Mouse (Mus musculus) naive thymus-derived CD4-positive, alpha-beta T cell, adult 2 months (primary cell): Measurements from ENCODE around the gene Tbx15.

Source experiments
- DNase-seq: peaks from one replicate; pipeline ENCODE4 v3.0.0-alpha.2; 2011; ENCODE audit warnings: low read depth

Gene Tbx15

DNA sequence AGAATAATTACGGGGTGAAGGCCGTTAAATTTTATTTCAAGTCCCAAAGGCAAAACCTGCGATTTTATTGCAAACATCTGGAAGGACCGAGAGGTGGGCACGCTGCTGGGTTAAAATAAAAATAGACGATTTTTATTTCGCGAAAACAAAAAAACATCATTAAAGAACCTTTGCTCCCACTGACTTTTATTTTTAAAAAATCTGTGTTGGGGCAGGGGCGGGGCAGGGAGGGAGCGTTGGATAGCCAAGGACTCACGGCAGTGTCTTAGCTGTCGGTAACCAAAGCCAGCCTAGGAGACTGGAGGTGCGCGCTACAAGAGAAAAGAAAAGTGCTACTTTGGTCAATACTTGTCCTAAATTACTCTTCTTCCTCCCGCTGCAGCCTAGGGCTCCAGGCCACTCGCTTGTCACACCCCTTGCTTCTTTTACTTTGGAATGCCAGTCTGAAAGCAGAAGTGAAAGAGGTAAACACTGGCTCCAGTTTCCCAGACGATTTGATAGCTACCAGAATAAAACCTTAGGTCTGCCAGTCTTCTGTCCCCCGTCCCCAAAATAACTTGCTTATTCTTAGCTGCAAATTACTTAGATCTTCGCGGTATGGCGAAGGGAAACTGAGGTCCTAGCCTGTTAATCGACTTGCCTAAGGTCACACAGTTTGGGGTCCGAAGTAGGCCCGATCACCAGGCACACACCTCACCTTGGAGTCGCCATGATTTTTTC, 8.8 kb downstream of the Tbx15 start:
- no peak for DNase-seq

DNA sequence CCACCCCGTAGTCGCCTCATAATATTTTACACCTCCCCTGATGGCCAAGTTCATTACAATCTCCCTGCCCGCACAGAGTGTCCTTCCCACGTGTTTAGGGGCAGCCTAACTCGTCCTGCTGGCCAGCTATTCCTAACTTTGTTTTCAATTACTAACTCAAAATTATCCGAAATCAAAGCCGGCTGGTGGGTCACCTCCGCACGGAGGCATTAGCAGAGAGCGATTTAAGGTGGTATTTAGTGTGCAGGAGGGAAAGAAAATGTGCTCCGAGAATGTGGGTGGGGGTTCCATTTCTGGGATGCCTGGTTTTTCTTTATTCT, 9.3 kb downstream of the Tbx15 start:
- DNase-seq = no peak

DNA sequence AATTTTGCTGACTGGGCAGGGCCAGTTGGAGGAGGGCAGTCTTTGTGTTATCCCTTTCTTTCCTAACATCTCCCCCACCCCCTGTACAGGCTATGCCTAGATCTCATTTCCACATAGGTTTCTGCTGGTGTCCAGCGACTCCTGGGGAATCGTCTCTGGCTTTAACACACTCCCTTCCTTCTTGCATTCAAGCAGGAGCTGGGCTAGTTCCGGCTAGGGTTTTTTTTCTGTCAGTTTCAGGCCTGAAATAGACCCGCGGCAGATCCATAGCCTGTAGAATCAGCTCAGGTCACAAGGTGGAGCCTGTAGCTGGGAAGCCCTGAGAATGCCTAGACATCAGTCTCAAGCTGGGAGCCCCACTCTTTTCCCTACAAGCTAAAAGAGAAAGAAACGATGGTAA, 9.7 kb downstream of the Tbx15 start:
- no peak for DNase-seq

DNA sequence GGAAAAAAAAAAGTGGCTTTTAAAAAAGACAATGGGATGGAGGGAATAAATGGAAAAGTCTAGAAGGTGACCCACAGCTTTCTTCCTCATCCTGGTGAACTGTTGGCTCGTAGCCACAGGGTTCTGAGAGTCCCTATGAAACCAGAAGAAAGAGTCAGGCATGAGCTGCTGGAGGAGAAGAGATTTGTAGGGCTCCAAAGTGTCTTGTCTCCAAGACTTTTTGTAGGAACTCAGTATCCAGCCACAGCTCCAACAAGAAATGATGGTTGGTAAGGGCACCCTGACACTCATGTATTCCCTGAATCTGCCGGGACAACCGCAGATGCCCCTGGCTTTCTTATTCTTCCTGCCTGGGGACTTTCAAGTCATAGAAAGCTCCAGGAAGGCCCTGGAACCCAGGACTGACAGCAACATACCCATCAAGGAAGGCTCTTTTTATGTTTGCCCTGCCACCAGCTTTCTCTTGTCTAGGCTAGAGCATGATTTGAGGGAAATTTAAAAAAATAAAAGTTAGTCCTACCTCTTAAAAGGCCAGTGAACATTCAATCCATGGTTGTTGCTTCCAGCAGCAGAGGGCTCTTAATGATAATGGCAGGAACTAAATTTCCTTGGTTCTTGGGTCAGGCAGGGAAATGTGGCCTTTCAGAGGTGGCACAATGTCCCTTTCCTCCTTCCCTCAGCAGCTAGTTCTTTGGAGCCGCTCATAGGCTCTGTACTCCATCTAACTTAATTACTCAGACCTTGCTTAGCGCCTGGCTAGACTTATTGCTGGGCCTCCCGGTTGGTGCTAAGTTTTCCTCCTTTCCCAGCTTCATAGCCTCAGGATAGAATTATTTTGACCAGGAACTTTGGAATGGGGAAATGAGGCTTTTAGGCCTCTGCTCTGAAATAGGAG, 11.3 kb downstream of the Tbx15 start:
- no peak for DNase-seq

DNA sequence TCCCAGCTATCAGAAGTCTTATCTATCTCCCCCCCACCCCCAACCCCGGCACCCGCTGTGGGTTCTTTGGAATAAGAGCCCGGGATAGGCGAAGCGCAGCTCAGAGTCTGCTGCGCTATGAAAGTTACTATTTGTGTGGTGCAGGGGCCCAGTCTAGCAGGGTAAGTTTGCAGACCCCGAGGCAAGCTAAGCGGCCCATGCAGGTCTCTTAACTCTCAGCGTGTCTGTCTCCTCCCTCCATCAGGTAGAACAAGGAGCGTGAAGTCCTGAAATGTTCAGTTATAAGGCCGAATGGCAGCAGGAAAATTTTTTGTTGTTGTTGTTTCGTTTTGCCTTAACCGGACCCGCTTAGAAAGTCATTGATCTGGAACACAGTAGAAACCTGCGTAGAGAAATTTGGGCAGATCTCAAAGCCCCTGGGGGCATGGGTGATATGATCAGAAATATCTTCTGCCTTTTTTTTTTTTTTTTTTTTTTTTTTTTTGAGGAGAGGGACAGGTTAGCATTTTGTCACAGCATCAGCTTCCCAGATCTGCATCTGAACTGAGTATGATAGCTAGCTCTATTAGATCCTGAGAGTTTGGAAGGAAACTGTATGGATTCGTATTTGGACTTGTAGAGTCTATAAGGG, 12.4 kb downstream of the Tbx15 start:
- no peak for DNase-seq

DNA sequence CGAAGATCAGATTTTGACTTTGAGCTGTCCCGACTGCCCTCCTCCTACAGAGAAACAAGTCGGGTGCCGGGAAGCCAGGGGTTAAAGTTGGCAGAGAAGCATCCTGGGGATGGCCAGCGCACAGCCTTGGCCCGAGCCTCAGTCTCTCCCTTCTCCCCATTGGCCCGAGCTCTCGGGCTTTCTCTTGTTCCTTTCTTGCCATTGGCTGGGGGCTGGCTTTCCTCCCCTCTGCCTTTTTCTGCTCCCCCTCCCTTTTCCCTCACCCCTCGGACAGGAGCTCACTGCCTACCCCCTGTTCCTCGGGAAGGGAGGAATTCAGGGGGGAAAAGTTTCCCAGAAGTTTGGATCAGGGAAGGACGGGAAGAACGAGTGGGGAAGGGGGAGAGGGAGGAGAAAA, 12.9 kb downstream of the Tbx15 start:
- DNase-seq = no peak

DNA sequence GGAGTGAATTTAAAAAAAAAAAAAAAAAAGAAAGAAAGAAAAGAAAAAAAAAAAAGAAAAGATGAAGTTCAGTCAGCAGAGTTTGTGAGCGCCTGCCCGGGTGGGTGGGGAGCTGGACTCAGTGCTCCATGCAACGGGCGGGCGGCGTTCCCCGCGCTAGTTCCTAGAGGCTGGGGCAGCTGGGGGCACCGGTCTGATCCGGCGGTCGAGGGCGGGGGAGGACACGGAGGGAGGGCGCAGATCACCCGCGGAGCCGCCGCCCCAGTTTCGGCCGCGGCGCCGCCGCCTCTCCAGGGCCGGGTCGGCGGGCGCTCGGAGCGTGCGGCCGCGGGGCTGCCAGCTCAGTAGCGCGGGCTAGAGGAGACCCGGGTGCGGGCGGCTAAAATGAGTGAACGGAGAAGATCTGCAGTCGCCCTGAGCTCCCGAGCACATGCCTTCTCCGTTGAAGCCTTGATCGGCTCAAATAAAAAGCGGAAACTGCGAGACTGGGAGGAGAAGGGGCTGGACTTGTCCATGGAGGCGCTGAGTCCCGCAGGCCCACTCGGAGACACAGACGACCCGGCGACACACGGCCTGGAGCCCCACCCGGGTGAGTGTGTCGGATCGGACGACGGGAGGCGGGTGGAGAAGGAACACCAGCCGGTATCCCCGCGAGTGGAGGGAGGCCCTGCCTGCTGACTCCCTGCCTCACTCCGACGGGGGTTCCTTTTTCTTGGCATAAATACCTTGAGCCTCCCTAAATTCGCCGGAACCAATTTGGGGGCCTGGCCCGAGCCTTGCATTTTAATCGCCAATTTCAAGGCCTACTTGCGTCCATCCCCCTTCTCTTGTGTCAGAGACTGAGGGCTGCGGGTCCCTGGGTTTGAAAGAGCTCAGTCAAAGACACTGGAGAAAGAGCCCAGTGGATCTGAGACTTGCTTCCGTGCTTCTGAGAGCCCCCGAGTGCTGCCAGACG, 13.6 kb downstream of the Tbx15 start:
- no peak for DNase-seq

DNA sequence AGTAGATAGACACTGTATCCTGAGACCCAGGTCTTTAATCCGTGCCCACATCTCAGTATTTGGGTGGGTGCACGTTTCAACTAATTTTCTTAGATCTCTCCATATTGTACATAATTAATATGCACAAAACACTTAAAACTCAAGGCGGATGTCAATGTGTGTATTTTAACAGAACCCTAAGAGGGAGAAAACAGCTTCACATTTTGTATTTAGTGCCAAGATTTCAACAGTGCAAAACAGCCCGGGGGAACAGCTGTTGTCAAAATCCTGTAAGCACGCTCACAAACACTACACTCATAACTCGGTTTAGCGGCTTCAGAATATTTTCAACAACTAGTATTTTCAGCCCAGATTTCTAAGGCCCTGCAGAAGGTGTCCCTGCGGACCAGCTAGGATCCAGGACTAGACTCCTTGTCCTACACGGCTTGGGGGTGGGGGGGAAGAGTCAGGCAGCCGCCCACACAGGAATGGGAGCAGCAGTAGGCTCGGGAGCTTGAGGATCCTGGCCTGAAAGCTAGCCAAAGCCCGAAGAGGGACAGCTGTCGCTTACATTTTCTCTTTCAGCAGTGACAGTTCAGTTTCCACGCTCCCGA, 14.5 kb downstream of the Tbx15 start:
- no peak for DNase-seq

DNA sequence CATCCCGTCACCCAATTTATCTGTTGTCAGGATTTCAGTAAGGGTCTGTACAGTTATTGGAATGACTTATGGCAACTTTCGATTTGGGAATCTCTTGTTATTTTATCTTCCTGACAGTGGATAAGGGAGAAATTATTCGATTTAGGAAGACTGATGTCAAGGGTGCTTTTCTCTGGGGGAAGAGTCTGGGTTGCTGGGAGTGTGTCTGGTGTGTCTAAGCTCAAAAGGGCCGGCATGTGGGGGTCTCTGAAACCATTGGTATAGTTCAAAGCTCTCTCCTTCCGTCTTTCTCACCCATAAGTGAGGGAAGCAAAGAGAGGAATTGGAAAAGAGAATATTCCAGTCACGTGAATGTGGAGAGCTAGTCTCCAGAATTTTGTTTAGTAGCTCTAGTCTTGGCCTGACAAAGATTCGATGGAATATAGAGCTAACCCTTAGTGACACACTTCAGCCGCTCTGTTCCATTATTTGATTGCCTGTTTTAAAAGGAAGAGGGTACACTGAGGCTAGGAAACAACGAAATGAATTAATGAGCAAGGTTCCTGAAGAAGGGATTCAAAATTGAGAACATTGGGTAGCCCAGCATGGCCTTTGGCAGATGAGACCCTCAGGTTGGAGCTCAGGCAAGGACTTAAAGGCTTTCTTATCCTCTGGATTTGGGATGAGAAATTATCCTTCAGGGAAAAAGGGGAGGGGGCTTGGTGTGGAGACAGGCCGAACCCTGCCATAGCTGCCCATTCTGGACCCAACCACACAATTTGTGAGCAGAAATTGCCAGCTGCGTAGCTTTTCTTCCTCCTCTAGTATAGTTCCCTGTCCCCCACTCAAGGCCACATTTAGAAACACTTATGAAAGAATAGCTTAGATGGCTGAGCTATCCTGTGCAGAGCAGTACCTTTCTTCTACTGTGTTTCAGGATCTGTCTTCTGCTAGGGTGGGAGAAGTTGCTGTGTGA, 15.5 kb downstream of the Tbx15 start:
- no peak for DNase-seq

DNA sequence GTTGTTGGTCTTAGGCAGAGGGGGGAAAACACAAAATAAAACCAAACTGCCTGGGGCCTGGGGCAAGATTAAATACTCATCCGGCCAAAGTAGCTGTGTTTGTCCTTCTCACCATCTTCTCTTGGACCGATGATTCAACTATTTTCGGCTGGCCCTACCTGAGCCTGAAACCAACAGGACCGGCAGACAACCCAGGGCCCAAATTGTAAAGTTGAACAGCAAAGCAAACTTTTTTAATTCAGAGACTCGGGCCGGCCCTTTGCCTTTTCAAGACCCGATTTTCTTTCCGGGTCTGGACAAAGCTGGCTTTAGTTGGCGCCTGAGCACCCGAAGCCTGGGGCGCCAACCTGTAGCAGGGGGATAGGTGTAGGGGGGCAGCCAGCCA, 16.2 kb downstream of the Tbx15 start:
- no peak for DNase-seq

DNA sequence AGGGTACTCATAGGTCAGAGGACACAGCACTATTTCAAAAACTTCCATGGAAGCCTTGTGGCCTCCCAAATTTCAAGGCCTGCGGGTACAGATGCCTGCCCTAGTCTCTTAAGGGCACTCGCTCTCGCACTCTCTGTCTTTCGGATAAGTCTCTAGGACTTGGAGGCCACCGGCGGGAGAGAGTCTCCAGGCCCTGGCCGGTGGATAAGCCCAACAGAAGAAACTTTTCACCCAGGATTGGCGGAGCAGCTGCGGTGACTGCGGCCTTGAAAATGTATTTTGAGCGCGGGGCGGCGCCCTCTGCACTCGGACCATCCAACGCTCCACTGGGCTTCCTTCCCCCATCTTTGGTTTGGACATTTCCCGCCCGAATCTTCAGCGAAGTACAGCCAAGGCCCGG, 16.6 kb downstream of the Tbx15 start:
- no peak for DNase-seq

DNA sequence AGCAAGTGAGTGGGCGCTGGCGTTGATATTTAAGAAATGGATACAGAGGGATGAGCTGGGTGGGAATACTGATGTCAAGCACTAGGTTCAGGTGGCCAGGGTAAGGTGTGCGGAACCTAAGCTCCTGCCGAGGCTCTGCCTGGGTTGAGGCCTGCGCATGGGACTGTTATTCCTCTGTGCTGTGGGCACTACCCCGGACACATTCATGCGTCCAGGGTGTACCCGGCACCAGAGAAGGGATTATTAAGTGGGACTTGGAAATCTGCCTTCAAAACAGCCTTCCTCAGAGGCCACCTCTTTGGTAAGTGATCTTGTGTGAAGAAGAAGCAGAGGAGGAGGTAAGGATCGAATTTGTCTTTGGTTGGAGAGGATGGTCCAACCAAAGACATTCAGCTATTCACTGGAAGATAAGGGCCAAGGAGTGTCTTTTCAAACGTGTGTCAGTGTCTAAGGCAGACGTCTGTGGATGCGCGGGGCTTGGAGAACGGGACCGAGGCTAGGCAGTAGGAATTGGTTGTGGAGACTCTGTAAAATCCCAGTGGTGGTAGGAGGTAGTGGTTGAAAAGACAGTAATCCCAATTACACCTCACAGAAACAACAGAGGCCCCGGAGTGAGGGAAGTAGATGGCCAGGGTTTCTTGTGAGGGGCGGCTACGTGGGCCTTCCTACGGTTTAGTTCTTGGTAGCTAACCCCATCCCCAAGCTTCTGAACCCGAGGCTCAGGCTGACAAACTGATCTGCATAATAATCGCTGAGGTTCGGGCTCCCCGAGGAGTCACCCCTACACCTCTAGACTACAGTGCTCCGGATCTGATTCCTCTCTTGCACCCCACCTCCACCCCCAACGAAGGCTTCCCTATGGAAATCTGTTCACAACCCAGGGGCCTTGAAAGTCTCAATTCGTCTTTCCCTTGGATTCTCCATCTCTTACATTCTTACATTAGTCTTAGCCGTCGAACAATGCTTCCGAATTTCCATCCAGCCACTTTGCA, 17.7 kb downstream of the Tbx15 start:
- DNase-seq = no peak

DNA sequence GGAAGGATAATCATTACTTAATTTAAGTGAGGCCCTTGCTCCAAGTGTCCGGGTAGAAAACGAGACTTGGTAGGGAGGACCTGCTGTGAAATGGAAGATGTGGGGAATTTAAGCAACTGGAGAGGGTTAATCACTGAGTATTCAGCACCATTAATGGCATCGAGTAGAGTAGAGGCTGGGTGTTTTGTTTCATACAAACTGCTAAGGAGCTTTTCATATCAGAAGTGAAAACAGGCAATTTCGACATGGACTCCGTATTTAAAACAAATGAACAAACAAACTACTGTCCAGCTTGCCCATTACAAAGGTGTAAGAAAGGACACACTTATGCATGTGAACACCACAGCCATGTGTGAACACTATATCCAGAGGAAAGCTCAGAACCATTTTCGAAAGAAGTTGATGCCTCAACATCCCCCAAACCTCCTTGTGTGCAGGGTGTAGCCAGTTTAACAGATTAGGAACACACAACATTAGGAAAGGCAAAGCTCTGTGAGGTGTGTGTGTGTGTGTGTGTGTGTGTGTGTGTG, 19.6 kb downstream of the Tbx15 start:
- DNase-seq = no peak

DNA sequence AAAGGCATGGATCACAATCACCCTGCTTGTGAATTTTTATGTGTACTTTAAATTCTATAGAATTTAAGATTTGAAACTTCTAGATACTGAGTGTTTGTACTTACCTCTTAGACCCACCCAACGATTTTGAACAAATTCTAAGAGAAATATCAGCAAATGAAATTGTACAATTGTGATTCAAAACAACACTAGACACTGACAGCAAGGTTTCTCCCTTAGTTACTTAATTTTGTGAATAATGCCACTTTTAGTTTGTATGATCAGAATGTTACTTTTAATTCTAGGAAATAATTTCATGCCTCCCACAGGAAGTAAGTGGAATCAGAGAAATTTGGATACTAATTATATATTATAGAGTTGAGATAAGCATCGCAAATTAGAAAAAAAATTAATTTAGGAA, 20.2 kb downstream of the Tbx15 start:
- no peak for DNase-seq

DNA sequence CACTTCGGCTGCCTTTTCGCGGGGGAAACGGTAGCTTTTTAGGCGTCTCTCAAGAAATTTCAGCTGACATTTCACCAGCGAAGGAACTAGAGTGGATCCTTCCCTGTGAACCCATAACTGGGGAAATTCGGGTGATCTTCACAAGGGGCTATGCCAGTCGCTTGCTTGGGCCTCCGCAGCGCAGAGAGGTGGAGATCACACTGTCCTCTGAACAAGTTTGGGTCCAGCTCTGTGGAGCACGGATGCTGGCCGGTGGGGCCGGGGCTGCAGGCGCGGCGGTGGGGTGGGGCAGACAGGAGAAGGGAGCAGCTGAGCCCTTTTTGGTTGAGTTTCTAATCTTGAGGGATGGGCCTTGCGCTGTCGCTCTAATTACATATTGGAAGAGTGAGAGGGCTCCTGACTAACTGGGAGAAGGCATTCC, 21.2 kb downstream of the Tbx15 start:
- DNase-seq = no peak

DNA sequence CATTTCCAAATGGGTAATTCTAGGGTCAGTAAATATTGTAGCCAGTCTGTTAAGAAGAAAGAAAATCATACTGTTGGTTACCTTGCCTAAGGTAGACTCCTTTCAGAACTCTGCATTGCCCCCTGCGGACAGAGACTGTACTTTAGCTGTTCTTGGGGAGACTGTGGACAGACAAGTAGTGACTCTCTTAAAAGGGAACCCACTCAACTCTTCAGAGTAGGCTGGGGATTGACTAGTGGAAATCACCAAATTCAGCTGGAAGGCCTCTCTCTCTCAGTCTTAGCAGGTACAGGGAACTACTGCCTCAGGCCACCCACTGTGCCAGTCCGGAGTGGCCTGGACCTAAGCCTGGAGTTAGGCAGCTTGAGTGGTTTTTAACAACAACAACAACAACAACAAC, 21.8 kb downstream of the Tbx15 start:
- no peak for DNase-seq

DNA sequence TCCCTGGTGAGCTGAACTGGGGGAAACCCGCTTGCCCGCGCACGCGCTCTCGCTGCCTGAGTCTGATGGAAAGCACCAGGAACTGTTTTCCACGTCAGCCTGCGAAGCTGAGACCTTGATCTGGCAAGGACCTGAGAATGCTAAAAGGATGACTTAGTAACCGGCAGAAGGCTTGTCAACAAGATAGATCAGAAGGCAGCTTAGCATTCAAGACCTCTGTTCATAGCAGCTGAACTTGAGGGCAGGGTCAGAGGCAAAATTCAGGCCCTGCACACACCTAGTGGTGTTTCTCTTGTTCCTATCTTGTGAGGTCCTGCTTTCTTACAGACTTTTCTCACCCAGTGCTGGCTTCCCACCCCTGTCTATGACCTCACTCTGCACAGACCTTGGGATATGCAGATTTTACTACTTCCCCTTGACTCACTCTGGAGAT, 23.3 kb downstream of the Tbx15 start:
- no peak for DNase-seq

DNA sequence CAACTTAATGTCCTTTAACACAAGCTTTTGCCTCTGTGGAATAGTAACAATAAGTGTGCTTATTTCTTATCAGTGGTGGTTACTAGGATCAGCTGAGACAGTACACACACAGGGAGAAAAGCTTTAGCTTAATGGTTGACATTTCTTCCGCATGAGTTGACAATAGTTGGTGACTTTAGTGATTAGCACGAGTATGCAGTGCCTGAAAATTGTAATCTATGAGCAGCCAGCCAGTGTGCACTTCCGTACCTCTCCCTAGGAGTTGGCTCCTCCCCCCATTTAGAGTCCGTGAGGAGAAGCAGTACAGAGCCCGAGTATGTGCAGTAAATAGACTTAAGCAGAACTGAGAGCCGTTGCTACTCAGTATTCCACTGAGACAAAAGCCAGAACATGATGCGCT, 24.5 kb downstream of the Tbx15 start:
- no peak for DNase-seq

DNA sequence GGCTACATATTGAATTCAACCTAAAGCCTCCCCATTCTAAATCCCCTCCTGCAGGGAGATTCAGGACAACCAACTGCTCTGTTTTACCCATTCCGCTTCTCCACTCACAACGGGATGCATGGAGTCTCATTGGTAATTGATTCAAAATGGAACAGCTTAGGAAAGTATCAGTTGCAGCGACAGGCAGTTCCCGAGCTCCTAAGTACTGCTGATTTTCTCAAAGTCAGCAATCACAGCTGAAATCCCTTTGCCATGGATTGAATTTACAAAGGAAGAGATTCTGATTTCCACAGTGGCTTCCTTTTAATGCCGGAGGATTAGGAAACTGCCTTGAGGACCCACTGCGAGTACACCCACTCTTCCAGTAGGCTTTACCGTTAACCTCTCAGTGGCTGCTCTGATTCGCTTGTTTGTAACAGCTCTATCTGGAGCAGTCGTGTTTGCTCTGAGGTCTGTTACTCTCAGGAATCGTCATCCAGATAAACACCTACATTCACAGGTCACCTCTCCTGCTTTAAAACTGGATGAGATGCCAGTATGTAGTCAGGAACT, 26.6 kb downstream of the Tbx15 start:
- no peak for DNase-seq
